Mouse (Mus musculus): Measurements from ENCODE around the gene Ldb2. TPM values are rescaled to one million over a fixed set of nuclear protein-coding genes. Genes with fewer than 3 reads are reported as not detected.
A peak's percentile ranks its signal among the peaks of the same experiment; 100 is the strongest.

The Ldb2 gene
- polyA plus RNA-seq, 1 experiment from 2014 or later, result 49.5 TPM

- no peak for ATAC-seq (ENCODE audit: low read depth)
- H3K27ac ChIP-seq (ENCODE audit: low read length), result no peak overlapping the region
- 22% methylated on average over 4 of the region's 4 CpGs for WGBS
Observed at GRCm38 (mm10) chr5:44476356-44476755, 323.1 kb downstream of the Ldb2 start.

DNA sequence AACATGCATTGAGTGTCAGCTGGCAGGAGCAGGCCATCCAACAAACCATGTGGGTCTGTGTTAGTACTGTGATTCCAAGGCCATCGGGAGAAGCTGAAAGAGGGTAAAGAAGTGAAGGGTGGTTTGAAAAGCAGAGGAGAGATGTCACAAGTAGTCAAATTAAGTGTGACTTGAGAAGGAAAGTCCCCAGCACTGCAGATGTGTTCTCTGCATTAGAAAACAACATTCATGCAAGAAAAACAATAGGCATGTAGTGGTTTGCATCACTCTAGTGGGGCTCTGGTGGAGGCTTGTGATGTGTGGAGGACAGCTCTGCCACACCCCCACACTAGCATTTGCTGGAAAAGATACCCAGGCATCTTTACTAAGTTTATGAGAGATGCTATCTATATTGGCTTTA, 323.9 kb downstream of the Ldb2 start:
- no peak overlapping the region for H3K27ac ChIP-seq (ENCODE audit: low read length)
- ATAC-seq (ENCODE audit: low read depth), result peak; percentile 34; the same call in 1 of the 2 replicates
- no peaks in the 10 kb centered on the region for H3K4me1 ChIP-seq (replicated peaks; ENCODE audit: control insufficient read depth, insufficient read depth, low read length)
- no peak overlapping the region for H3K4me3 ChIP-seq (ENCODE audit: low read length)
- no peak overlapping the region for H3K9ac ChIP-seq (ENCODE audit: low read length)
- 52% methylated on average over 1 of the region's 1 CpGs for WGBS
- no peaks in the 10 kb centered on the region for H3K36me3 ChIP-seq (ENCODE audit: control insufficient read depth, insufficient read depth, low read length)
- H3K9me3 ChIP-seq (ENCODE audit: control insufficient read depth, low read length), result no peaks in the 10 kb centered on the region
- H3K4me2 ChIP-seq (ENCODE audit: low read depth, low read length), result no peak overlapping the region
- H3K27me3 ChIP-seq (ENCODE audit: control insufficient read depth, insufficient read depth, low read depth, low read length), result no peaks in the 10 kb centered on the region

More at GRCm38 (mm10) chr5:44476356-44476755, 323.1 kb downstream of the Ldb2 start:
- Histone ChIP-seq H3K9ac (ENCODE audit: low read length) (no peak overlapping the region), H3K4me2 (ENCODE audit: low read depth, low read length) (no peak overlapping the region), H3K4me1 (replicated peaks; ENCODE audit: control insufficient read depth, insufficient read depth, low read length) (no peaks in the 10 kb centered on the region), H3K27me3 (ENCODE audit: control insufficient read depth, insufficient read depth, low read depth, low read length) (no peaks in the 10 kb centered on the region), H3K36me3 (ENCODE audit: control insufficient read depth, insufficient read depth, low read length) (no peaks in the 10 kb centered on the region), H3K4me3 (ENCODE audit: low read length) (no peak overlapping the region), H3K9me3 (ENCODE audit: control insufficient read depth, low read length) (no peaks in the 10 kb centered on the region)

- Histone ChIP-seq H3K27ac (ENCODE audit: low read length) (no peak overlapping the region), H3K4me3 (ENCODE audit: low read length) (no peak overlapping the region), H3K9ac (ENCODE audit: low read length) (no peak overlapping the region), H3K4me1 (replicated peaks; ENCODE audit: control insufficient read depth, insufficient read depth, low read length) (no peaks in the 10 kb centered on the region), H3K4me2 (ENCODE audit: low read depth, low read length) (no peak overlapping the region), H3K36me3 (ENCODE audit: control insufficient read depth, insufficient read depth, low read length) (no peaks in the 10 kb centered on the region), H3K27me3 (ENCODE audit: control insufficient read depth, insufficient read depth, low read depth, low read length) (no peaks in the 10 kb centered on the region), H3K9me3 (ENCODE audit: control insufficient read depth, low read length) (no peaks in the 10 kb centered on the region)
- WGBS, result 87% methylated on average over 10 of the region's 10 CpGs
- no peak for ATAC-seq (ENCODE audit: low read depth)
Observed at GRCm38 (mm10) chr5:44473857-44474762, 325.4 kb downstream of the Ldb2 start.

GRCm38 (mm10) chr5:44465238-44465637, 334.2 kb downstream of the Ldb2 start:
- WGBS, result 70% methylated on average over 4 of the region's 4 CpGs
- H3K9me3 ChIP-seq (ENCODE audit: control insufficient read depth, low read length), result no peaks in the 10 kb centered on the region
- ATAC-seq (ENCODE audit: low read depth), result no peak

More at GRCm38 (mm10) chr5:44465238-44465637, 334.2 kb downstream of the Ldb2 start:
- Histone ChIP-seq H3K36me3 (ENCODE audit: control insufficient read depth, insufficient read depth, low read length) (no peaks in the 10 kb centered on the region), H3K4me1 (replicated peaks; ENCODE audit: control insufficient read depth, insufficient read depth, low read length) (no peaks in the 10 kb centered on the region), H3K9ac (ENCODE audit: low read length) (no peak overlapping the region), H3K4me3 (ENCODE audit: low read length) (no peak overlapping the region), H3K27me3 (ENCODE audit: control insufficient read depth, insufficient read depth, low read depth, low read length) (no peaks in the 10 kb centered on the region), H3K4me2 (ENCODE audit: low read depth, low read length) (no peak overlapping the region), H3K27ac (ENCODE audit: low read length) (no peak overlapping the region)
